Mouse (Mus musculus) olfactory bulb, adult 2 months (tissue): Measurements from ENCODE around the gene Atp6v0e.

Source experiments
- CTCF ChIP-seq: fragments of 200-500 bp; IDR thresholded peaks from 2 replicates; pipeline ENCODE4 v1.5.1; 2012; ENCODE audit warnings: low read depth, mild to moderate bottlenecking, low read length, moderate library complexity; ENCODE audit not compliant: insufficient read depth
- POLR2A ChIP-seq: fragments of 200-500 bp; IDR thresholded peaks from 2 replicates; pipeline ENCODE4 v1.6.1; 2012; ENCODE audit warnings: mild to moderate bottlenecking, low read depth, low read length, moderate library complexity; ENCODE audit not compliant: insufficient read depth

- no peak for TF ChIP-seq CTCF
- TF ChIP-seq POLR2A: no peak
Observed at GRCm38 (mm10) chr17:26721802-26722201, 58.8 kb downstream of the Atp6v0e start.
